Mouse (Mus musculus) lung, adult 2 months (tissue): ENCODE measurements around the gene Rsu1.

ENCODE experiments used
- CTCF ChIP-seq: fragments of 200-500 bp; IDR thresholded peaks from 2 replicates; pipeline ENCODE4 v1.5.1; 2011; ENCODE audit warnings: mild to moderate bottlenecking, low read length, control low read depth; ENCODE audit not compliant: insufficient read depth
- POLR2A ChIP-seq: fragments of 200-500 bp; IDR thresholded peaks from 2 replicates; pipeline ENCODE4 v1.6.1; 2011; ENCODE audit warnings: low read depth, mild to moderate bottlenecking, control low read depth, low read length, borderline replicate concordance; ENCODE audit errors: extremely low read depth

DNA sequence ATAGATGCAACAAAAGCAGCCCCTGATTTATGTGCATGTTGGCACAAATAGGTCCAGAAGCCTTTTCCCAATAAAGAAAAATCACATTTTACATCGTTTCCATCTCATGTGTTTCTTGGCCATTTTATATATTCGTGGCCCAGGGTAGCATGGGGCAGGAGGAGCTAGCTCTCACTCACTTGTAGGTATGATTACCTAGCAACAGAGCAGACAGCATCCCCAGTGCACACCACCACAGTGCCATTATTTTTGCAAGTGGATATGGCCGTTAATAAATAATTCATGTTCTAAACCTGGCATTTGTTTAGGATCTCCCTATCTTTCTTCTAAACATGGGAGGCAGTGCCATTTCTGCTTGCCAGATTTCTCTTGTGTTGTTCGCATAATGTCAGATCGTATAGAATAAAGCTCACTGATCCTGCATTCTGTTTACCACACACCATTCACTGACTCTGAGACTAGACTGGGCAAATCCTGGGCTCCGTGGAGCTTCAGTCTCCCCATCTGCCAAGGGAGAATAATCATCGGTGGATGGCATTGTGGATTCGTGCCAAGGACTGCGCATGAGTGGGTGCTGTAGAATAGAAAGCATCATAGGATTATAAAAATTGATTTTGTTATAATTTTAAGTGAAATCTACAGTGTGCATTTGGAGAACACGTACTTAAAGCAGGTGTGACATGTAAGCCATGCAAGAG, 93.4 kb downstream of the Rsu1 start:
- no peak for TF ChIP-seq CTCF
- TF ChIP-seq POLR2A: no peak
